Mouse (Mus musculus): ENCODE results near the gene Zbed6.
"Not testable (repeated sequence)": the region's sequence is repeated elsewhere in the genome, so short reads cannot be mapped to it uniquely, and the experiment has no call there.

Zbed6 gene

GRCm38 (mm10) chr1:133660466-133661202 lies at the start of gene Zbed6:
Zbed6 (minus strand) TSS chr1:133660885.
- in situ Hi-C loops (cut with MboI, MseI) = no loop called here

DNA sequence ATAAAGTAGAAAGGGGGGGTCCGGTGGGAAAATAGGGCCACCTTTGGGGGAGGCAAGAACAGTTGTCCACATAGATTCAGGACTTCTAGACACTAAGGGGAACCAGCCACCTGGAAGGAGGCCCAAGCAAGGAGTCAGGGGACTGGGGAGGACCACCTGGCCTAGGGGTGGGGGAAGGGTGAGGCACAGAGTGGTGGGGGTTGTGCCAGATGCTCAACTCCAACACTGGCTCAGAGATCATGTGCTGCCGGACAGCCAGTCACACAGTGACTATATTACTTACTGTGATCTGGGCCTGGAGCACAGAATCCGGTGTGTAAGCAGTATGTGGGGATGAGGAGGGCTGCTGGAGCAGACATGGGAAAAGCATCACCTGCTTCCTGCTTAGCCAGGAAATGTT lies 48.6 kb upstream of the Zbed6 start:
- in situ Hi-C loops (cut with MboI, MseI) = loop anchor here (5.0 kb wide), 1 partner anchor 82 kb away; no protein-coding TSS in a partner anchor

DNA sequence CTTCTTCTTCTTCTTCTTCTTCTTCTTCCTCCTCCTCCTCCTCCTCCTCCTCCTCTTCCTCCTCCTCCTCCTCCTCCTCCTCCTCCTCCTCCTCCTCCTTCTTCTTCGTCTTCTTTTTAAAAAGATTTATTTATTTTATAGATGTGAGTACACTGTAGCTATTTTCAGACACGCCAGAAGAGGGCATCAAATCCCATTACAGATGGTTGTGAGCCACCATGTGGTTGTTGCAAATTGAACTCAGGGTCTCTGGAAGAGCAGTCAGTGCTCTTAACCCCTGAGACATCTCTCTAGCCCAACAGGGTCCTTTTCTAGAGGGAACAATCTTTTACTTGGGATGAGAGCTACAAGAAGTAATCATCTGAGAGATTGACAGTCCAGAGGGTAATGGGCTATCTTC lies 41.1 kb upstream of the Zbed6 start:
- in situ Hi-C loops (cut with MboI, MseI) = not testable (repeated sequence)

- in situ Hi-C loops (cut with MboI, MseI) = no loop called here
Measured at GRCm38 (mm10) chr1:133697935-133698620, 37.4 kb upstream of the Zbed6 start.

- in situ Hi-C loops (cut with MboI, MseI) = no loop called here
Measured at GRCm38 (mm10) chr1:133695901-133696300, 35.2 kb upstream of the Zbed6 start.

- in situ Hi-C loops (cut with MboI, MseI) = no loop called here
Measured at GRCm38 (mm10) chr1:133694876-133695275, 34.2 kb upstream of the Zbed6 start.

DNA sequence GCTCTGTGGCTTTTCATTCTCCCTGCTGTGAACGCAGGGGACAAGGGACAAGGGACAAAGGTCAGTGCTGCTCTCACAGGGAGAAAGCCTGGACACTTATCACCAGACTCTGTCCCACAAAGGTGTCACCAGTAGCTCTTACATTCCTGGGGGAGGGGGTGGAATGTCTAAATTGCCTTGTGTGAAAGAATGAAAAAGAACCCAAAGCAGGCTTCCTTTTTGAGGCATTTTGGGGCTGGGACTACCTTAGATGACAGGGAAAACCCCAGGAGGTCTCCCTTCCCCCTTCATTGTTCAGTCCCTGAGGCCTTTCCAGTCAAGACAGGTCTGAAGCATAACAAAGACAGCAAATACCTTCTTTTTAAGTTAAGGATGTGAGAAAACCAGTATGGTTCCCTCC lies 33.6 kb upstream of the Zbed6 start:
- in situ Hi-C loops (cut with MboI, MseI) = no loop called here

GRCm38 (mm10) chr1:133693536-133694114 lies 32.9 kb upstream of the Zbed6 start:
- in situ Hi-C loops (cut with MboI, MseI) = no loop called here

DNA sequence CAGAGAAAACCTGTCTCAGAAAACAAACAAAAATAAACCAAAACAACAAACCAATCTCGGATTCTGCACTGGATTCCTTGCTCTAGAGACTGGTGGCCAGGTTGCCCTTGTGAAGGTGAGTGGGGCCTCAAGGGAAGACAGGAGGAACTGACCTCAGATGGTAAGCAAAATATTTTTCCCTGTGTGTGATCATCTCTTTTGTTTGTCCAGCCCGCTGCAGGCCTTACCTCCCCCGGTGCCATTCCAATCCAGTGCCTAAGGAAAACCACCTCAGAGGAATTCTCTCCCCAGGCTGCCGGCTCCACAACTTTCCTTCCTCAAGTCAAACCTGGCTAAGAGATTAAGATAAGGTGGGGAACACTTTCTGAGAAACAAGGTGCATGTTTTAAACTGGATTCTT lies 31.5 kb upstream of the Zbed6 start:
- in situ Hi-C loops (cut with MboI, MseI) = no loop called here

DNA sequence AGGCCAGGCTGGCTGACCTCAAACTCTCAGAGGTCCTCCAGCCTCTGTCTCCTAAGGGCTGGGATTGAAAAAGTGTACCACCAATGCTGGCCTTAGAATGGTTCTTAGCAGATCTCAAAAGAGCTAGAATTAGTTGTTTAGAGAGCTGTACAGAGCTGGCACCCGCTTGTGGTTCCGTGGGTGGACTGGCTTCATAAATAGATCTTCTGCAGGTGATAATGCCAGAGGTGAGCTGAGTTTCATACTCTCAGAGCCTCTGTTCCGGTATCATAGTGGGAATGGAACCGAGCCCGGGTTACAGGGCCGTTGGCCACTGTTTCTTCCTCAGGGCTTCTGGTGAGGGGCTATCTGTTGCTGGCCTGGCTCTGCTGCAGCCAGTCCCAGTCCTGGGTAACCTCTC lies 30.4 kb upstream of the Zbed6 start:
- in situ Hi-C loops (cut with MboI, MseI) = no loop called here

DNA sequence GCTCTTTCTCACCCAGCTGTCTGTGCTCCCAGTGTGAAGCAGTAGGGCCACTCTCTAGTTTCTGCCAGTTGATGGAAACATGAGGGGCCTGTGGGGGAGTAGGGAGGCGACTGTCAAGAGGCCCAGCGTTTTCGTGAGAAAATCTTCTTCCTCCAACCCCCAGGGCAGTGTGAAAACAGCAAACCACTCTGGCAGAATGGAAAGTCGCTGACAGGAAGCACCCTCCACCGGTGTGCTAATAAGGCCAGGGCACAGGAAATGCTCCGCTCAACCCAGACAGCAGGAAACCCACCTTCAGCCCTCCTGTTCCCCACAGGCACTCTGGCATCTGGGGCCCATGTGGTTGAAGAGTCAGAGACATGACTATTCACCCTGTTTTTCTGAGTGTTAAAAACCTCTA lies 29.2 kb upstream of the Zbed6 start, which contains the start of gene Lax1:
Lax1 (minus strand) TSS at position 212 of the 400 bp plus-strand sequence.
- in situ Hi-C loops (cut with MboI, MseI) = no loop called here

- in situ Hi-C loops (cut with MboI, MseI) = no loop called here
Measured at GRCm38 (mm10) chr1:133688301-133688700, 27.6 kb upstream of the Zbed6 start.

GRCm38 (mm10) chr1:133685749-133686519 lies 25.2 kb upstream of the Zbed6 start:
- in situ Hi-C loops (cut with MboI, MseI) = no loop called here

DNA sequence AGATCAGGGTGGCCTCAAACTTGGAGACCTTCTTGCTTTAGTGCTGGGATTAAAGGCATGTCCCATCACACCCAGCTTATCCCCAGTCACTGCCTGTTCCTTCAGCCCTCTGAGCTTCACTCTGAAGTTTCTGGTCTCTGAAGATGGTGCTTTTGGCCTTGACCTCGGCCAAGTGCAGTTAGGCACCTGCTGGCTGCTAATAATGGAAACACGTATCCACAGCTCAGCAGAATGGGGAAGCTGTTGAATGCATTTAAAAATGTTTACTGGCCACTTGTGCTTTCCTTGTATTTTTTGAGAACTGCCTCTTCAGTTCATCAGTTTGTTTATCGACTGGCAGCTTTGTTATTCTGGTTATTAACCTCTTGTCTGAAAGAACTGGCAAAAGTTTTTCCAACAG lies 11.1 kb upstream of the Zbed6 start:
- in situ Hi-C loops (cut with MboI, MseI) = no loop called here

DNA sequence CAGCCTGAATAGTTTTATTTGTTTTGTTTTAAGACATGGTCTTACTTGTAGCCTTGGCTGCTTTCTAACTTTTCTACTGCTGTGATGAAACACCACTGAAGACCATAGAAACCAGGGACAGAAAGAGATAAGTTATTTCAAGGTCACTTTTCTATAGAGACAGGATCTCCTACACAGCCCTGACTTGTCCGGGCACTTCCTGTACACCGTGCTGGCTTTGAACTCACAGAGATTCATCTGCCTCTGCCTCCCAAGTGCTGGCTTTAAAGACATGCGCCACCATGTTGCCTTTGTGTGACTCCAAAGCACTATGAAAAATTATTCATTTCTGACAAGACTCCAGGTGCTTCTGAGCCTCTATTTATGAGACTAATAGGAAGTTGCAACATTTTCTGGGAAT lies 10.6 kb upstream of the Zbed6 start:
- in situ Hi-C loops (cut with MboI, MseI) = no loop called here

GRCm38 (mm10) chr1:133670776-133671175 lies 10.1 kb upstream of the Zbed6 start:
- in situ Hi-C loops (cut with MboI, MseI) = no loop called here

- in situ Hi-C loops (cut with MboI, MseI) = no loop called here
Measured at GRCm38 (mm10) chr1:133670190-133670589, 9.5 kb upstream of the Zbed6 start.

GRCm38 (mm10) chr1:133668618-133669017 lies 7.9 kb upstream of the Zbed6 start:
- in situ Hi-C loops (cut with MboI, MseI) = no loop called here

- in situ Hi-C loops (cut with MboI, MseI) = no loop called here
Measured at GRCm38 (mm10) chr1:133667721-133668120, 7.0 kb upstream of the Zbed6 start.

- in situ Hi-C loops (cut with MboI, MseI) = not testable (repeated sequence)
Measured at GRCm38 (mm10) chr1:133665713-133666112, 5.0 kb upstream of the Zbed6 start.

DNA sequence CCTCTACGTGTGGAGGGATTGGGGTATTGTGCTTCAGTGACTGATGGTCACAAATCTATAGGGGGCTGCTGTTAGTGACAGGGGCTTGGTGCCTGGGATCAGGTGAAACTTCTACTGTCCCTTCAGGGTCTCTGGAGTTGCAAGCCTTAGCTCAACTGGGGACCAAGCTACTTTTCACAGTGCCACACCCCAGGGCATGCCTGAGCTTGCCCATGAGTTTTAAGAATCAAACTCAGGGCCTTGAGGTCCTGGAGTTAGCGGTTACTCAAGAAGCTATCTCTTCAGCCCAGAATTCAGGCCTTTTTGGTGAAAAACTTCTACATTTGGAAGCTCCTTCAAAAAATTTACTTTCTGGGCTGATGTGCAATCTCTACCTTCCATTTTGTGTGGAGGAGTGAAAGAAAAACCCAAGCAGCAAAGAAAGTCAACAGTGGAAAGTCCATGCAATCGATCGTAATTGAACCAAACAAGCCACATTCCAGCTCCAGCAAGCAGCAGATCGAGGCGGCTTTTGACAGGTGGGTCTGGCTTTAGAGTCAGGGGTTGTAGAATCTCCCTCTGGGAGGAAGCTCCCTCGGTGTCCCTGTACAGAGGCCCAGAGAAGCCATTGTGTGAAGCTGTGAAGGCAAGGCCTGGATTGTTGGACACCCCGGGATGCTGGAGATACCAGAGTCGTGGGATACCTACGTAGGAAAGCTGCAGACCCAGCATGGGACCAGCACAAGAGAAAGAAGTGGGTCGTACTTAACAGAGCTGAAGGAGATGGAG lies 3.7 kb upstream of the Zbed6 start:
- in situ Hi-C loops (cut with MboI, MseI) = no loop called here
